Mouse (Mus musculus): ENCODE measurements around the gene Serpina1b. TPM values are rescaled to one million over a fixed set of nuclear protein-coding genes. Genes with fewer than 3 reads are reported as not detected.
"Not testable (repeated sequence)": the region's sequence is repeated elsewhere in the genome, so short reads cannot be mapped to it uniquely, and the experiment has no call there.

The Serpina1b gene
- not detected for total RNA-seq (2021)
- long read RNA-seq, experiment 1 = 0 reads
- long read RNA-seq, experiment 2 = 0 reads

DNA sequence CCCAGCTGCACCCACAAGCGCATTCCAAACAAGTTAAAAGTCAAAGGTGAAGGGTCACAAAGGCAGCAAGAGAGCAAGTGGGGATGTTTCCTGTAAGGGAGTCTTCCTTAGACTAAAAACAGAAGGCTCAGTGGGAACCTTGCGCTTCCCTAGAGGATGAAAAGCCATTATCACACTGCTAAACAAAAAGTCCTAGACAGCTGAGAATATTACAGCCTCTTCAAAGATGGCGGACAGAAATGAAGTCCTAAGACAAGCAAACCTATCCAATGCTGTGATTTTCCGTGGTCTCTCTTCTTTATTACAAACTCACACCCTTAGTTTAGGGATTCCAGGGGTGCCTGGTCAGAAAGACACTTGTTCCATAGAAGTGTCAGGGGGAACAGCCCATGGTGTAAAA is at the start of gene Serpina1b:
Serpina1b (minus strand) TSS at position 101 of the 400 bp plus-strand sequence.
- DNase-seq (ENCODE audit: low spot score in 2 of 2) = not testable (repeated sequence)

- not testable (repeated sequence) for DNase-seq (ENCODE audit: low spot score in 2 of 2)
Observed at GRCm38 (mm10) chr12:103866873-103867272, 36.7 kb upstream of the Serpina1b start.

GRCm38 (mm10) chr12:103863101-103863974 is 33.2 kb upstream of the Serpina1b start, which contains the start of gene Serpina1a:
Gene Serpina1a, minus strand, starts transcription at chr12:103863562.
- not testable (repeated sequence) for DNase-seq (ENCODE audit: low spot score in 2 of 2)

DNA sequence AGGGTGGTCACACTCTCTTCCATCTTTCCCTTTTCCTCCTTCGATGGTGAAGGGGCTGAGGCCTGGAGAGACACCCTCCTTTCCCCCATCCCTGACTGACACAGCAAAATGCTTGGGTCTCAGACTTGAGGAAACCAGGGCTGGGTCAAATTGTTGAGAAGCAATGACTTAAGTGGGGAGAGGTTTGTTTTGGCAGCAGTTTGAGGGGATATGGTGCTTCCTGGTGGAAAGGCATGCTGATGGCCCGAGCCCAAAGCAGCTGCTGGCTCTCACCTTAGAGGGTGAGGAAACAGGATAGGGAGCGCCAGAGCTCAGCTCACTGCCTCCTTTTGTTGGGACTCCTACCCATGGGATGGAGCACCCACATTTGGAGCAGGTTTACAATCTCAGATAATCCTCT is 30.8 kb upstream of the Serpina1b start:
- DNase-seq (ENCODE audit: low spot score in 2 of 2) = no peak

- not testable (repeated sequence) for DNase-seq (ENCODE audit: low spot score in 2 of 2)
Observed at GRCm38 (mm10) chr12:103860571-103860970, 30.4 kb upstream of the Serpina1b start.

- DNase-seq (ENCODE audit: low spot score in 2 of 2) = not testable (repeated sequence)
Observed at GRCm38 (mm10) chr12:103859584-103859983, 29.4 kb upstream of the Serpina1b start.

GRCm38 (mm10) chr12:103853032-103853431 is 22.9 kb upstream of the Serpina1b start:
- not testable (repeated sequence) for DNase-seq (ENCODE audit: low spot score in 2 of 2)

- not testable (repeated sequence) for DNase-seq (ENCODE audit: low spot score in 2 of 2)
Observed at GRCm38 (mm10) chr12:103827661-103828372, 2.4 kb downstream of the Serpina1b start.

DNA sequence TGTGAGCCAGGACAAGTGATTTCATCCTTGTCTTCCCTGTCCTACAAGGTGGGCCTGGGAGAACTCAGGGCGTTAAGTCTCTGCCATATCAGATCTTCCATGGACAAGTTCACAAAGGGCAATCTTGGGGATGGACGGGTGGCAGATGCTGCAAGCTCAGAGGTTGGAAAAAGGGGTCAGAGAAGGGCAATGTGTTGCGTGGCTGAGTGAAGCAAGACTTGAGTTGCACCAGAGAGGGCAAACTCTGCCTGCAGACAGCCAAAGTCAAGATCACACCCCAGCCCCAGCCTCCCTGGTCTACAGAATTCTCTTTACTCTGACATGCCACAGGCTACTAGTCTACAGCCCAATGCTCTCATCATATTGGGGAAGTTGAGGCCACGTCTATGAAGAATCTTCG is 6.3 kb downstream of the Serpina1b start:
- DNase-seq (ENCODE audit: low spot score in 2 of 2) = not testable (repeated sequence)

DNA sequence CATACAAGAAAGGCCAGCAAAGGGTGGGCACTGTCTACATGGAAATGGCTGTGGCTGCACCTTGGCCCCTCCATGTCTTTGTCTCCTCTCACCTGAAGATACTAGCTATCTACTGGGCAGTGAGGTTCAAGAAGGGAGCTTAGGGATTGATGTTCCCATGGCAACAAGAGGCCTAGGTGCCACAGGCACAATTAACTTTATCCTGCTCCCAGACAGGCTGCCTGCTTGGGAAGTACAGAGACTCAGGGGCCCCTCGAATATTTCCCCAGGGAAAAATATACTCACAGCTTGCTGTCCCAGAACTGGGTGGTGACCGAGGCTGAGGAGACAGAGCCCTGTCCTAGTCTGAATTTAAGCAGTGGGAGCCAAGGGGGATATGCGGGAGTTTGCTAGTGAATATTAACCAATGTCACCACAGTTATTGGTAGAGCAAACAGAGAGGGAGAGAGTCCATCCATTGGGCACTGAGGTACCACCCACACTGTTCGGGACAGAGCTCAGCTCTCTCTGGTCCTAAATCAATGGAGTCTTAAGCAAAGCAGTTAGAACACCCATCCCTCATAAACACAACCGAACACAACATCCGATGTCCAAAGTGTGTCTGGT is 56.8 kb downstream of the Serpina1b start, which contains the start of gene Serpina1d:
Serpina1d (minus strand) TSS at position 347 of the 606 bp plus-strand sequence.
- not testable (repeated sequence) for DNase-seq (ENCODE audit: low spot score in 2 of 2)

DNA sequence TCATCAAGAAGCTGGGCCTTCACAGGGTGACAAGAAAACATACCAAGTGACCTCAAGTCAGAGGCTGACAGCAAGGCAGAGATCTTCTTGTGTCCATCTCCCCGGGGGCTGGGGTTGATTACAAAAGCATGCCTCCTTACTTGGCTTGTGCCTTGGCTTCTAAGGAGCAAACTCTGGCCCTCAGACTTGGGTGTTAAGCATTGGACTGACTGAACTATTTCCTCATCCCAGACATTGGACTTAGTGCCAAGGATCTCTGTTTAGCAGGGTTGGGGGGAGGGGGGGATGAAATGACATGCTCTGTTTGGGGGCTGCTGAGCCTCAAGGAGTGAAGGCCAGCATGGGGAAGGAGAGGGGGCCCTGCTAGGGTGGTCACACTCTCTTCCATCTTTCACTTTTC is 59.6 kb downstream of the Serpina1b start:
- DNase-seq (ENCODE audit: low spot score in 2 of 2) = not testable (repeated sequence)

GRCm38 (mm10) chr12:103763083-103763482 is 67.1 kb downstream of the Serpina1b start:
- DNase-seq (ENCODE audit: low spot score in 2 of 2) = not testable (repeated sequence)

DNA sequence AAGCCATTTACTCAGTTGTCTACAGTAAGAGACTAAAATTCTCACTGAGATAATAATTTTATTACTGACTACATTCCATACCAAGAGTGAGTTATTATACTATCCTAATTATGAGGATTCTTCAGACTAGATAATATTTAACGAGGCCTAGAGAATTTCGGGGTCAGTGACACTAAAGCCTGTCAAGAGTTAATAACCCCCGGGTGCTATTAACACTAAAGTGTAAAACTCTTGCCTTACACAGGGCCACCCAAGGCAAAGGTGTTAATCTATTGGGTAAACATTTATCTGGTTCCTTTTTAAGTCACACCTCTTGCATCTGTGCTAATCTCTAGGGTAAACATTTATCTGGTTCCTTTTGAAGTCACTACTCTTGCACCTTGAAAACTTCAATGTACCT is 69.9 kb downstream of the Serpina1b start:
- DNase-seq (ENCODE audit: low spot score in 2 of 2) = not testable (repeated sequence)

DNA sequence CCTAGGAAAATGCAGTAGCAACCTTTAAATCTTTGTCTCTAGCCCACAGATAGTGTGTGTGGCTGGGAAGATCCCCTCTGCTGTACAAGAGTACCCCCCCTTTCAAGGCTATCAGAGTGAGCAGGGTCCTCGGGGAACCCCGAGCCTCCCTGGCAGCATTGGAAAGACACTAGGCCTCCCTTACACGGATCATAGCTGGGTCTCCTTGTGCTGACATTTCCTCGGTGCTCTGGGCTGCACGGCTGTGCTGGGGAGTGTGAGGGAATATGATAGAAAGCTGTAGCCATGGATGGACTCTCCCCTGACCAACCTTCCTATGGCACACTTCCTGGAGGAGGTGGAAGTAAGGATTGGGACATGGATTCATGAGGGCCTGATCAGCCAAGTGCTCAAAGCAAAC is 84.2 kb downstream of the Serpina1b start:
- DNase-seq (ENCODE audit: low spot score in 2 of 2) = not testable (repeated sequence)

GRCm38 (mm10) chr12:103737791-103738580 is 92.2 kb downstream of the Serpina1b start:
- DNase-seq (ENCODE audit: low spot score in 2 of 2) = not testable (repeated sequence)

DNA sequence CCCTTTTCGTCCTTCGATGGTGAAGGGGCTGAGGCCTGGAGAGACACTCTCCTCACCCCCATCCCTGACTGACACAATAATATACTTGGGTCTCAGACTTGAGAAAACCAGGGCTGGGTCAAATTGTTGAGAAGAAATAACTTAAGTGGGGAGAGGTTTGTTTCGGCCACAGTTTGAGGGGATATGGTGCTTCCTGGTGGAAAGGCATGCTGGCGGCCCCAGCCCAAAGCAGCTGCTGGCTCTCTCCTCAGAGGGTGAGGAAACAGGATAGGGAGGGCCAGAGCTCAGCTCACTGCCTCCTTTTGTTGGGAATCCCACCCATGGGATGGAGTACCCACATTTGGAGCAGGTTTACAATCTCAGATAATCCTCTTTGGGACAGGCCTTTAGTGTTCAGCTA is 94.6 kb downstream of the Serpina1b start:
- not testable (repeated sequence) for DNase-seq (ENCODE audit: low spot score in 2 of 2)

DNA sequence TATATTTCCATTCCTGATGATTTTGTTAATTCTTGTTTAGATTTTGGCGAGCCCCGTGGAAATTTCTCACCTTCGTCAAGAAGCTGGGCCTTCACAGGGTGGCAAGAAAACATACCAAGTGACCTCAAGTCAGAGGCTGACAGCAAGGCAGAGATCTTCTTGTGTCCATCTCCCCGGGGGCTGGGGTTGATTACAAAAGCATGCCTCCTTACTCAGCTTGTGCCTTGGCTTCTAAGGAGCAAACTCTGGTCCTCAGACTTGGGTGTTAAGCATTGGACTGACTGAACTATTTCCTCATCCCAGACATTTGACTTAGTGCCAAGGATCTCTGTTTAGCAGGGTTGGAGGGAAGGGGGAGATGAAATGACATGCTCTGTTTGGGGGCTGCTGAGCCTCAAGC is 95.1 kb downstream of the Serpina1b start:
- DNase-seq (ENCODE audit: low spot score in 2 of 2) = not testable (repeated sequence)

DNA sequence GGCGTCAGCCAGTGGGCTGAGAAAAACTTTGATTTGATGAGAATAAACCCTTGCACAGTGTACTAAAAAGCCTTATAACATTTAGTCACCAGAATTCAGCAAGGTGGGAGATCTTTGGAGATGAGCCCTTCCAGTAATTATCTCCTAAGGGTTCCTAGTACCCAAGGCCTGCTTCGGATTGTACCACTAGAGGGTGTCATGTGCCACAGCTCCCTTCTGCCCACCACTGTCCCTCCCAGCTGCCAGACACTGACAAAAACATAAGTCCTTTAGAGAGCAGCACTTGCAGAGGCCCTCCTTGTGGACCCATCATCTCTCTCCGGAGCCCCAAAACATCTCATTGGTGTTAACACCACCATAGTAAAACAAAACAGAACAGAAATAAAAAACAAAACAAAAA is 118.6 kb downstream of the Serpina1b start:
- DNase-seq (ENCODE audit: low spot score in 2 of 2) = no peak

GRCm38 (mm10) chr12:103710405-103710804 is 119.8 kb downstream of the Serpina1b start:
- DNase-seq (ENCODE audit: low spot score in 2 of 2) = no peak

- DNase-seq (ENCODE audit: low spot score in 2 of 2) = no peak
Observed at GRCm38 (mm10) chr12:103706113-103706512, 124.1 kb downstream of the Serpina1b start.
